Mouse (Mus musculus) stomach, postnatal 0 days (tissue): ENCODE measurements around the gene Tprkb.

ENCODE experiments used
- CTCF ChIP-seq: IDR thresholded peaks from 2 replicates; pipeline ENCODE4 v1.5.1; 2016; ENCODE audit warnings: antibody characterized with exemption, low read depth, mild to moderate bottlenecking, moderate library complexity
- EP300 ChIP-seq: optimal IDR thresholded peaks from 2 replicates; pipeline ENCODE3; 2016; ENCODE audit warnings: antibody characterized with exemption

DNA sequence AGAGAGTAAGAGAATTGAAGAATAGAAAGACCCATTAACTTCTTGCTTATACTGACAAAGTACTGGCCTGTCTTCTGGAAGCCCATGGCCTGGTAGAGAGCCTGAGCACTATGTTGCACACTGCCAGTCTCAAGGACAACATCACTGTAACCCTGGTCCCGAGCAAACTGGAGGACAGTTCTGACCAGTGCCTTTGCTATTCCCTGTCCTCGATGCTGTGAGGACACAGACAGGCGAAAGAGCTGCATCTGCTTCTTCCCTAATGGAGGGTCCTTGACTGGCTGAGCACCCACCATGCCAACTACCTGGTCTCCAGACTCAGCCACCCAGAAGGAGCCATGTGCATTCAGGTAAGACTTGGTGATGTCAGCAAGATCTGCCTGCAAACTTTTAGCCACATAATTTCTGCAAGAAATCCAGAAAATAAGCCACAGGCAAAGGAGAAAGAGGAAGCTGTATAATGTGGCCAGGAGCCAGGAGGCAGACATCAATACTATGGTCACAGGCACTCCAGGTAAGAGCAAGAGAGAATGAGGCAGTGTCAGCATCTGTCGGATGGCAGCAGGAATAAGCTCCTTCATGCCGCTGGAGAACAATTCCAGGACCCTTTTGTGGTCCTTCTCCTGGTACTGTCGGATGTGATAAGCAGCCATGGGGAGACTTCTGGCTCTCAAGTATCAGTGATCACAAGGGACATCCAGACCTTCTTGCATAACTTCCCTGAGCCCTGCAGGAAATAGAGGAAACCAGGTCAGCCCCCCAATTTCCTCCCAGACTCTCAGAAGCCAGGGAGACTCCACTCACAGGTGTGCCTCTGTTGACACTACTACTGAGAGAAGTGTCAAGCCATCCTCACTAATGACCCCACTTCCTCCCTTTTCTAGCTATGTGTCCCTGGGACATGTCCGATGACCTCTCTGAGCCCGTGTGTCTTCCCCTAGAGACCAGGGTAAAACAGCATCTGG is 43.7 kb upstream of the Tprkb start:
- TF ChIP-seq CTCF, result no peak
- TF ChIP-seq EP300, result no peak
